Mouse (Mus musculus): ENCODE data around the gene Tdrd9. TPM values are rescaled to one million over a fixed set of nuclear protein-coding genes. Genes with fewer than 3 reads are reported as not detected.
"Not testable (repeated sequence)": the region's sequence is repeated elsewhere in the genome, so short reads cannot be mapped to it uniquely, and the experiment has no call there.

Gene Tdrd9
- polyA plus RNA-seq, 1 experiment from 2014 or later, result not detected

GRCm38 (mm10) chr12:112012511-112013270 is 41.3 kb downstream of the Tdrd9 start:
- Histone ChIP-seq H3K9me3 (no peaks in the 10 kb centered on the region), H3K36me3 (no peaks in the 10 kb centered on the region), H3K4me1 (no peaks in the 10 kb centered on the region), H3K27ac (no peak overlapping the region), H3K4me2 (peak overlapping the region; percentile 19; the same call in 1 of the 2 replicates), H3K27me3 (no peaks in the 10 kb centered on the region), H3K4me3 (no peak overlapping the region), H3K9ac (no peak overlapping the region)
- peak; percentile 55; the same call in 1 of the 2 replicates for ATAC-seq (ENCODE audit: borderline replicate concordance, extremely low read depth, low FRiP score, low TSS enrichment)
- WGBS, result 38% methylated on average over 12 of the region's 12 CpGs

DNA sequence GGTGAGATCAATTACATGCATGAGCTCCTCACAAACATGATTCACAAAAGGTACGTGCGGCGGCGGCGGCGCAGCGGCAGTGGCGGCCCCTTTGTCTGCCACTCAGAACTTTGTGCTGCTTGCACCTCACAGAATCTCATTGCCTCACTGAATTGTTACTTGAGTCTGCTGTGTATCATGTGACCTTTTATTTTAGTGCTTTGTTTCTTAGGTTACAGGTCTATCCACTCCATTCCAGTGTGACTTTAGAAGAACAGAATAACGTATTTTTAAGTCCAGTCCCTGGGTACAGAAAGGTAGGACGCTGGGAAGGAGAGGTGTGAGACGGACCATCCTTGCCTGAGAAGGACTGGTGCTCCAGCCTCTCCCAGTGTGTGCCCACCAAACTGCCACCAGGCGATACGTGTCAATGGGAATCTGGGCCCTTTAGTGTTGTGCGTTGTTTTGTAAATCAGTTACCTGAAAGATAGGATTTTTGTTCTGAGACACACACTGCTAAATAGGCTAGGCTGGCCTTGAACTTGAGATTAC is 42.0 kb downstream of the Tdrd9 start:
- no peak overlapping the region for H3K27ac ChIP-seq
- H3K9ac ChIP-seq, result no peak overlapping the region
- H3K9me3 ChIP-seq, result no peaks in the 10 kb centered on the region
- no peaks in the 10 kb centered on the region for H3K36me3 ChIP-seq
- no peak for ATAC-seq (ENCODE audit: borderline replicate concordance, extremely low read depth, low FRiP score, low TSS enrichment)
- no peaks in the 10 kb centered on the region for H3K27me3 ChIP-seq
- H3K4me3 ChIP-seq, result no peak overlapping the region
- H3K4me1 ChIP-seq, result no peaks in the 10 kb centered on the region
- WGBS, result 39% methylated on average over 14 of the region's 14 CpGs
- H3K4me2 ChIP-seq, result peak overlapping the region; percentile 19; the same call in 1 of the 2 replicates

- H3K4me3 ChIP-seq, result no peak overlapping the region
- H3K27me3 ChIP-seq, result no peaks in the 10 kb centered on the region
- no peaks in the 10 kb centered on the region for H3K9me3 ChIP-seq
- H3K9ac ChIP-seq, result no peak overlapping the region
- H3K4me1 ChIP-seq, result no peaks in the 10 kb centered on the region
- no peak overlapping the region for H3K27ac ChIP-seq
- ATAC-seq (ENCODE audit: borderline replicate concordance, extremely low read depth, low FRiP score, low TSS enrichment), result no peak
- no peak overlapping the region for H3K4me2 ChIP-seq
- no peaks in the 10 kb centered on the region for H3K36me3 ChIP-seq
- 50% methylated on average over 4 of the region's 4 CpGs for WGBS
Observed at GRCm38 (mm10) chr12:112016346-112016745, 45.0 kb downstream of the Tdrd9 start.

DNA sequence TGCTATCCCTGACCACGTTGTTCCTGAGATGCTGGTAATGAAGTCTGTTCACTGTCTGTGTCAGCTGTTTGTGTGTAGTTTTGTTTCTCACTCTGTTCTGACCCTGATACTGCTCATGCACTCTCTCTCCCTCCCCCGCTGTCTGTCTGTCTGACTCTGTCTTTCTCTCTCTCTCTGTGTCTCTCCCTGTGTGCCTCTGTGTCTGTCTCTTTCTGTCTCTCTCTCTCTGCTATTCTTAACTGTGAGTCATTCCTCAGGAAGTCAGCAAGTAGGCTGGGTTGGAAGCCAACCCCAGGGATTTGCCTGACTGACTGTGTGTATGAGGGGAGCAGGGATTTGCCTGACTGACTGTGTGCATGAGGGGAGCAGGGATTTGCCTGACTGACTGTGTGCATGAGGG is 51.9 kb downstream of the Tdrd9 start:
- Histone ChIP-seq H3K4me1 (no peaks in the 10 kb centered on the region), H3K4me3 (no peak overlapping the region), H3K36me3 (no peaks in the 10 kb centered on the region), H3K4me2 (no peak overlapping the region), H3K9ac (no peak overlapping the region), H3K9me3 (no peaks in the 10 kb centered on the region), H3K27ac (no peak overlapping the region), H3K27me3 (no peaks in the 10 kb centered on the region)
- no peak for ATAC-seq (ENCODE audit: borderline replicate concordance, extremely low read depth, low FRiP score, low TSS enrichment)
- 74% methylated on average over 2 of the region's 2 CpGs for WGBS

DNA sequence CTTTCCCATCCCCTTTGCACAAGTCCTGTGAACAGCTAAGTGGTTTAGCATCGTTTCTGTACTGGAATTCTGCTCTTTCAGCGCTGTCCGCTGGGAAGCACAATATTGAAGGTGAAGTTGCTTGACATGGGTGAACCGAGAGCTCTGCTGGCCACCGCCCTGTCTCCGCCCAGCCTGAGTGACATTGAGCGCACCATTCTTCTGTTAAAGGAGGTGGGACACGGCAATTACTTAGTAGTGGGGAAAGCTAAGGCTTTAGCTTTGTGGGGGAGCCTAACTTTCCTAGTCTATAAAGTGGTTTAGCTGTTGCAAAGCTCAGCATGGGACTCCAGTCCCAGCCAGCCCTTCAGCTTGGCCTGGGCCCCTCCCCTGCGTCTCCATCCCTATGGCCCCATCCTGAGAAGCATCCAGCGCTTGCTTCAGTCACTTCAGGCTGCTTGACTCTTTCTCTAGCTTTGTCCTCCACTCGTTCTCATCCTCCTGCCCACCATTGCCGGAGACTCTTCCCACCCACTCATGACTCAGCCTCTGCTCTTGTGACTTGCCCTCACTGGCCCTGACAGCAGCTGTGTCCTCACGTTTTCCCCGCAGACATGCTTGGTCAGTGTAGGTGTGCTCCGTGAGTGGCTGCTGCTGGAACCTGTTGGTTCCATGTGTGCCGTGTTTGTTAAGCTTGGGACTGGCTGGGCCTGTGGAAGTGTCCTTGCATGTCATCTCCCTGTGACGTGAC is 53.4 kb downstream of the Tdrd9 start:
- ATAC-seq (ENCODE audit: borderline replicate concordance, extremely low read depth, low FRiP score, low TSS enrichment), result no peak
- no peaks in the 10 kb centered on the region for H3K9me3 ChIP-seq
- H3K4me3 ChIP-seq, result no peak overlapping the region
- H3K9ac ChIP-seq, result no peak overlapping the region
- H3K4me1 ChIP-seq, result no peaks in the 10 kb centered on the region
- WGBS, result 81% methylated on average over 17 of the region's 17 CpGs
- no peak overlapping the region for H3K4me2 ChIP-seq
- H3K27me3 ChIP-seq, result no peaks in the 10 kb centered on the region
- no peaks in the 10 kb centered on the region for H3K36me3 ChIP-seq
- no peak overlapping the region for H3K27ac ChIP-seq

- ATAC-seq (ENCODE audit: borderline replicate concordance, extremely low read depth, low FRiP score, low TSS enrichment), result no peak
- WGBS, result 75% methylated on average over 13 of the region's 13 CpGs
- H3K4me3 ChIP-seq, result no peak overlapping the region
Observed at GRCm38 (mm10) chr12:112025457-112025856, 54.1 kb downstream of the Tdrd9 start.

GRCm38 (mm10) chr12:112025907-112026645 is 54.7 kb downstream of the Tdrd9 start:
- H3K4me3 ChIP-seq, result no peak overlapping the region
- H3K27me3 ChIP-seq, result no peaks in the 10 kb centered on the region
- no peak overlapping the region for H3K4me2 ChIP-seq
- no peak overlapping the region for H3K27ac ChIP-seq
- no peak overlapping the region for H3K9ac ChIP-seq
- WGBS, result 53% methylated on average over 14 of the region's 14 CpGs
- no peaks in the 10 kb centered on the region for H3K9me3 ChIP-seq
- no peaks in the 10 kb centered on the region for H3K36me3 ChIP-seq
- no peaks in the 10 kb centered on the region for H3K4me1 ChIP-seq
- ATAC-seq (ENCODE audit: borderline replicate concordance, extremely low read depth, low FRiP score, low TSS enrichment), result no peak

More at GRCm38 (mm10) chr12:112025457-112025856, 54.1 kb downstream of the Tdrd9 start:
- Histone ChIP-seq H3K4me1 (no peaks in the 10 kb centered on the region), H3K27ac (no peak overlapping the region), H3K9me3 (no peaks in the 10 kb centered on the region), H3K36me3 (no peaks in the 10 kb centered on the region), H3K27me3 (no peaks in the 10 kb centered on the region), H3K4me2 (no peak overlapping the region), H3K9ac (no peak overlapping the region)

GRCm38 (mm10) chr12:112027408-112027807 is 56.0 kb downstream of the Tdrd9 start:
- no peak overlapping the region for H3K9ac ChIP-seq
- no peak for ATAC-seq (ENCODE audit: borderline replicate concordance, extremely low read depth, low FRiP score, low TSS enrichment)
- 64% methylated on average over 4 of the region's 4 CpGs for WGBS

GRCm38 (mm10) chr12:112033409-112033975 is 62.1 kb downstream of the Tdrd9 start:
- H3K9ac ChIP-seq, result no peak overlapping the region
- H3K27ac ChIP-seq, result no peak overlapping the region
- H3K4me1 ChIP-seq, result no peaks in the 10 kb centered on the region
- H3K4me3 ChIP-seq, result no peak overlapping the region
- H3K4me2 ChIP-seq, result no peak overlapping the region
- 61% methylated on average over 10 of the region's 10 CpGs for WGBS
- no peaks in the 10 kb centered on the region for H3K27me3 ChIP-seq
- ATAC-seq (ENCODE audit: borderline replicate concordance, extremely low read depth, low FRiP score, low TSS enrichment), result no peak
- no peaks in the 10 kb centered on the region for H3K9me3 ChIP-seq
- H3K36me3 ChIP-seq, result no peaks in the 10 kb centered on the region

More at GRCm38 (mm10) chr12:112027408-112027807, 56.0 kb downstream of the Tdrd9 start:
- Histone ChIP-seq H3K4me3 (no peak overlapping the region), H3K9me3 (no peaks in the 10 kb centered on the region), H3K36me3 (no peaks in the 10 kb centered on the region), H3K4me2 (no peak overlapping the region), H3K27me3 (no peaks in the 10 kb centered on the region), H3K4me1 (no peaks in the 10 kb centered on the region), H3K27ac (no peak overlapping the region)

DNA sequence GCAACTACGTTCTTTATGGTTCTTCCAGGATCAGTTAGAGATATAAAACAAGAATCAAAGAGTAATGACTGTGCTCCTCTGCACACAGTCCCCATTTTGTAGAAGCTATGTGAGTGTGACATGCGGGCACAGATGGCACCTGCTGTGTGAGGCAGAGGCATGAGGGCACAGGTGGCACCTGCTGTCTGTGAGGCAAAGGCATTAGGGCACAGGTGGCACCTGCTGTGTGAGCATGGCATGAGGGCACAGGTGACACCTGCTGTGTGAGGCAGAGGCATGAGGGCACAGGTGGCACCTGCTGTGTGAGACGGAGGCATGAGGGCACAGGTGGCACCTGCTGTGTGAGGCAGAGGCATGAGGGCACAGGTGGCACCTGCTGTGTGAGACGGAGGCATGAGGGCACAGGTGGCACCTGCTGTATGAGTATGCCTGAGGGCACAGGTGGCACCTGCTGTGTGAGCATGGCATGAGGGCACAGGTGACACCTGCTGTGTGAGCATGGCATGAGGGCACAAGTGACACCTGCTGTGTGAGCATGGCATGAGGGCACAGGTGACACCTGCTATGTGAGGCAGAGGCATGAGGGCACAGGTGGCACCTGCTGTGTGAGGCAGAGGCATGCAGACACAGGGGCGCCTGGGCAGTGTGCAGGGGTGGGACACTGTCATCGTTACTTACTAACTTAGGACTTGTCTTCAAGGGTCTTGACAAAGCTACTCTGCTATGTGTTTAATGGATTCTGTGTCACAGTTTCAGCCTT is 64.2 kb downstream of the Tdrd9 start:
- H3K36me3 ChIP-seq; ATAC-seq (ENCODE audit: borderline replicate concordance, extremely low read depth, low FRiP score, low TSS enrichment); H3K4me2 ChIP-seq; H3K4me1 ChIP-seq; H3K9ac ChIP-seq; H3K4me3 ChIP-seq; H3K27me3 ChIP-seq; H3K27ac ChIP-seq; H3K9me3 ChIP-seq: not testable (repeated sequence)
- WGBS, result 80% methylated on average over 6 of the region's 6 CpGs

GRCm38 (mm10) chr12:112038441-112038840 is 67.1 kb downstream of the Tdrd9 start:
- ATAC-seq (ENCODE audit: borderline replicate concordance, extremely low read depth, low FRiP score, low TSS enrichment), result no peak
- H3K27ac ChIP-seq, result no peak overlapping the region
- H3K36me3 ChIP-seq, result no peaks in the 10 kb centered on the region
- 91% methylated on average over 10 of the region's 10 CpGs for WGBS
- H3K9me3 ChIP-seq, result no peaks in the 10 kb centered on the region
- no peak overlapping the region for H3K9ac ChIP-seq
- H3K4me3 ChIP-seq, result no peak overlapping the region
- no peaks in the 10 kb centered on the region for H3K27me3 ChIP-seq
- H3K4me2 ChIP-seq, result no peak overlapping the region
- no peaks in the 10 kb centered on the region for H3K4me1 ChIP-seq

Data from lung, embryonic 15.5 days (tissue).